Mouse (Mus musculus) left cerebral cortex, adult 11 months (tissue): Measurements from ENCODE around the gene Fuca1.
A peak's percentile ranks its signal among the peaks of the same experiment; 100 is the strongest.

Experiments
- DNase-seq: peaks from one replicate; pipeline ENCODE4 v3.0.0; 2022; ENCODE audit warnings: low spot score

Fuca1 gene

GRCm38 (mm10) chr4:135920304-135921241 lies at the start of gene Fuca1:
Gene Fuca1, plus strand, starts transcription at chr4:135920735.
- peak; percentile 87 for DNase-seq

GRCm38 (mm10) chr4:135872015-135872414 lies 48.5 kb upstream of the Fuca1 start:
- DNase-seq, result no peak

GRCm38 (mm10) chr4:135872589-135873391 lies 47.7 kb upstream of the Fuca1 start:
- DNase-seq, result no peak

GRCm38 (mm10) chr4:135873526-135874202 lies 46.9 kb upstream of the Fuca1 start, which contains the start of gene Pnrc2:
Gene Pnrc2, minus strand, starts transcription at chr4:135873850.
- DNase-seq, result peak; percentile 83

- DNase-seq, result no peak
These were observed 45.7 kb upstream of the Fuca1 start for GRCm38 (mm10) chr4:135874564-135875535.

GRCm38 (mm10) chr4:135875546-135875945 lies 45.0 kb upstream of the Fuca1 start:
- DNase-seq, result no peak

GRCm38 (mm10) chr4:135875991-135876582 lies 44.4 kb upstream of the Fuca1 start:
- no peak for DNase-seq

GRCm38 (mm10) chr4:135876583-135877020 lies 43.9 kb upstream of the Fuca1 start:
- DNase-seq, result peak; percentile 69

GRCm38 (mm10) chr4:135877742-135878141 lies 42.8 kb upstream of the Fuca1 start:
- DNase-seq, result no peak

- DNase-seq, result no peak
These were observed 41.5 kb upstream of the Fuca1 start for GRCm38 (mm10) chr4:135879021-135879420.

GRCm38 (mm10) chr4:135880018-135880417 lies 40.5 kb upstream of the Fuca1 start:
- no peak for DNase-seq

- DNase-seq, result no peak
These were observed 40.0 kb upstream of the Fuca1 start for GRCm38 (mm10) chr4:135880576-135880975.

GRCm38 (mm10) chr4:135882023-135882422 lies 38.5 kb upstream of the Fuca1 start:
- DNase-seq, result no peak

- DNase-seq, result no peak
These were observed 37.1 kb upstream of the Fuca1 start for GRCm38 (mm10) chr4:135883401-135883851.

- no peak for DNase-seq
These were observed 36.5 kb upstream of the Fuca1 start for GRCm38 (mm10) chr4:135883881-135884516.

GRCm38 (mm10) chr4:135884531-135884930 lies 36.0 kb upstream of the Fuca1 start:
- DNase-seq, result no peak

- DNase-seq, result no peak
These were observed 34.9 kb upstream of the Fuca1 start for GRCm38 (mm10) chr4:135885676-135886075.

GRCm38 (mm10) chr4:135886184-135886583 lies 34.4 kb upstream of the Fuca1 start:
- no peak for DNase-seq

- no peak for DNase-seq
These were observed 32.0 kb upstream of the Fuca1 start for GRCm38 (mm10) chr4:135888448-135889057.
